Mouse (Mus musculus) forebrain, postnatal 0 days (tissue): ENCODE results near the gene Il23a. TPM values are rescaled to one million over a fixed set of nuclear protein-coding genes. Genes with fewer than 3 reads are reported as not detected.

Source experiments
- ATAC-seq: fragments of 200-750 bp; cut with Nextera tagmentation; 2 replicates; pipeline ENCODE4 v1.8.0; 2017; ENCODE audit warnings: mild to moderate bottlenecking, moderate library complexity
- DNase-seq: peaks from one replicate; pipeline ENCODE4 v3.0.0-alpha.2; 2015
- H3K27ac ChIP-seq: fragments of 300-500 bp; sonication (generic); 2 replicates; pipeline ENCODE4 v1.5.1; 2014; ENCODE audit warnings: low read depth, mild to moderate bottlenecking, antibody characterized with exemption, low read length, moderate library complexity, mixed read lengths
- H3K27me3 ChIP-seq: fragments of 300-500 bp; sonication (generic); 2 replicates; pipeline ENCODE4 v1.6.1; 2014; ENCODE audit warnings: mild to moderate bottlenecking, low read length, mixed read lengths; ENCODE audit not compliant: insufficient read depth
- H3K36me3 ChIP-seq: fragments of 300-500 bp; sonication (generic); 2 replicates; pipeline ENCODE4 v1.6.1; 2014; ENCODE audit warnings: mild to moderate bottlenecking, moderate library complexity; ENCODE audit not compliant: insufficient read depth
- H3K4me1 ChIP-seq: fragments of 300-500 bp; sonication (generic); 2 replicates; pipeline ENCODE4 v1.6.1; 2014; ENCODE audit warnings: antibody characterized with exemption; ENCODE audit not compliant: insufficient read depth
- H3K4me2 ChIP-seq: fragments of 300-500 bp; sonication (generic); 2 replicates; pipeline ENCODE4 v1.6.1; 2014; ENCODE audit warnings: low read depth, mild to moderate bottlenecking, moderate library complexity
- H3K4me3 ChIP-seq: fragments of 300-500 bp; sonication (generic); 2 replicates; pipeline ENCODE4 v1.5.1; 2014; ENCODE audit warnings: low read depth, low read length, mixed read lengths
- H3K9ac ChIP-seq: fragments of 300-500 bp; sonication (generic); 2 replicates; pipeline ENCODE4 v1.6.1; 2014; ENCODE audit warnings: mild to moderate bottlenecking
- H3K9me3 ChIP-seq: fragments of 300-500 bp; sonication (generic); 2 replicates; pipeline ENCODE4 v1.6.1; 2016; ENCODE audit warnings: low read length
- CTCF ChIP-seq: sonication (generic); IDR thresholded peaks from 2 replicates; pipeline ENCODE4 v1.5.1; 2016; ENCODE audit warnings: antibody characterized with exemption, control low read depth, low read depth
- WGBS: fragments of 180-500 bp; shearing (Covaris S2); extraction: QIAGEN DNeasy Blood & Tissue Kit; methylation state at CpG from one replicate; pipeline ENCODE4 v1.1.7; 2014; 5-methylcytosine and 5-hydroxymethylcytosine counted together
- polyA plus RNA-seq: library from polyadenylated mRNA; unstranded; fragments of >200 nt; fragmentation: Nextera tagmentation; extraction: Ambion mirVana; gene quantifications from 2 replicates; pipeline ENCODE4 v1.2.1, GENCODE M21; 2015
- total RNA-seq: library from RNA; depleted of rRNA; stranded (reverse); fragments of >200 nt; gene quantifications from 2 replicates; pipeline ENCODE4 v1.2.3, GENCODE M21; 2014

Gene Il23a
- total and polyA plus RNA-seq, 2 experiments from 2014 or later = not detected

- Histone ChIP-seq H3K4me2 (no peak overlapping the region), H3K9me3 (no peaks in the 10 kb centered on the region), H3K4me1 (no peaks in the 10 kb centered on the region), H3K27me3 (no peaks in the 10 kb centered on the region), H3K27ac (no peak overlapping the region), H3K4me3 (no peak overlapping the region), H3K9ac (no peak overlapping the region), H3K36me3 (peaks cover 40% of the 10 kb centered on the region)
- no peak for TF ChIP-seq CTCF
- DNase-seq (no peak), ATAC-seq (no peak)
- WGBS = 89% methylated on average over 7 of the region's 7 CpGs
These were observed 11.1 kb upstream of the Il23a start for GRCm38 (mm10) chr10:128309654-128310053.

GRCm38 (mm10) chr10:128303126-128304021, 4.8 kb upstream of the Il23a start, which contains the start of gene Pan2:
Gene Pan2 (plus strand): TSS chr10:128303335.
- H3K27ac ChIP-seq = peak within 1 kb of the TSS; percentile 96
- ATAC-seq (peak; percentile 99), DNase-seq (peak; percentile 100)
- peaks cover 4% of the 10 kb centered on the region; the same call in 1 of the 2 replicates for H3K36me3 ChIP-seq
- H3K27me3 ChIP-seq = no peaks in the 10 kb centered on the region
- H3K9ac ChIP-seq = peak within 1 kb of the TSS; percentile 76
- no peak for TF ChIP-seq CTCF
- H3K4me1 ChIP-seq = peaks cover 14% of the 10 kb centered on the region
- H3K9me3 ChIP-seq = no peaks in the 10 kb centered on the region
- peak within 1 kb of the TSS; percentile 63 for H3K4me2 ChIP-seq
- H3K4me3 ChIP-seq = peak within 1 kb of the TSS; percentile 46
- WGBS = 1% methylated on average over 37 of the region's 37 CpGs

GRCm38 (mm10) chr10:128302785-128303125, 4.2 kb upstream of the Il23a start:
- Histone ChIP-seq H3K27me3 (no peaks in the 10 kb centered on the region), H3K4me1 (peaks cover 14% of the 10 kb centered on the region), H3K27ac (peak overlapping the region; percentile 96), H3K9ac (peak overlapping the region; percentile 76), H3K36me3 (no peaks in the 10 kb centered on the region), H3K9me3 (no peaks in the 10 kb centered on the region), H3K4me2 (peak overlapping the region; percentile 63), H3K4me3 (peak overlapping the region; percentile 46)
- no peak for TF ChIP-seq CTCF
- under 1% methylated on average over 9 of the region's 9 CpGs for WGBS
- ATAC-seq (peak; percentile 42), DNase-seq (no peak)

GRCm38 (mm10) chr10:128302357-128302756, 3.8 kb upstream of the Il23a start:
- Histone ChIP-seq H3K27ac (peak overlapping the region; percentile 96), H3K9me3 (no peaks in the 10 kb centered on the region), H3K9ac (peak overlapping the region; percentile 76), H3K36me3 (no peaks in the 10 kb centered on the region), H3K4me2 (peak overlapping the region; percentile 63), H3K4me3 (peak overlapping the region; percentile 46), H3K4me1 (peaks cover 14% of the 10 kb centered on the region), H3K27me3 (no peaks in the 10 kb centered on the region)
- ATAC-seq = no peak
- no peak for TF ChIP-seq CTCF
- 40% methylated on average over 3 of the region's 3 CpGs for WGBS
- DNase-seq = peak; percentile 11

GRCm38 (mm10) chr10:128298243-128298642, 309 bp downstream of the Il23a start:
- Histone ChIP-seq H3K4me1 (peaks cover 5% of the 10 kb centered on the region; the same call in 1 of the 2 replicates), H3K27ac (no peak overlapping the region), H3K36me3 (no peaks in the 10 kb centered on the region), H3K27me3 (no peaks in the 10 kb centered on the region), H3K9ac (no peak overlapping the region), H3K9me3 (no peaks in the 10 kb centered on the region), H3K4me2 (no peak overlapping the region), H3K4me3 (no peak overlapping the region)
- no peak for DNase-seq
- ATAC-seq = no peak
- WGBS = 85% methylated on average over 6 of the region's 6 CpGs
- TF ChIP-seq CTCF = no peak

- DNase-seq = no peak
- Histone ChIP-seq H3K9ac (no peak overlapping the region), H3K27ac (no peak overlapping the region), H3K4me2 (no peak overlapping the region), H3K27me3 (no peaks in the 10 kb centered on the region), H3K4me1 (peaks cover 5% of the 10 kb centered on the region; the same call in 1 of the 2 replicates), H3K4me3 (no peak overlapping the region), H3K9me3 (no peaks in the 10 kb centered on the region), H3K36me3 (peaks cover 5% of the 10 kb centered on the region; the same call in 1 of the 2 replicates)
- TF ChIP-seq CTCF = no peak
- WGBS = 80% methylated on average over 11 of the region's 11 CpGs
- ATAC-seq = no peak
These were observed 930 bp downstream of the Il23a start for GRCm38 (mm10) chr10:128297622-128298021.

- Histone ChIP-seq H3K27ac (no peak overlapping the region), H3K4me3 (no peak overlapping the region), H3K36me3 (peaks cover 9% of the 10 kb centered on the region), H3K27me3 (no peaks in the 10 kb centered on the region), H3K4me1 (0 out of 2 replicates have a peak, but pooled peaks cover under 1% of the 10 kb centered on the region), H3K4me2 (no peak overlapping the region), H3K9me3 (no peaks in the 10 kb centered on the region), H3K9ac (no peak overlapping the region)
- DNase-seq = no peak
- TF ChIP-seq CTCF = no peak
- 58% methylated on average over 4 of the region's 4 CpGs for WGBS
- no peak for ATAC-seq
These were observed 1.3 kb downstream of the Il23a start for GRCm38 (mm10) chr10:128297221-128297620.
